Mouse (Mus musculus): Measurements from ENCODE around the gene Asgr2.

GRCm38 (mm10) chr11:70057805-70058204 is 34.6 kb upstream of the Asgr2 start:
- TF ChIP-seq CTCF (IDR thresholded peaks at IDR 0.05) = no peak
- TF ChIP-seq POLR2A (IDR thresholded peaks at IDR 0.05; ENCODE audit: insufficient read depth, low read depth, low read length) = no peak

Data from heart, adult 2 months (tissue).